Mouse (Mus musculus) embryonic facial prominence, embryonic 13.5 days (tissue): ENCODE results near the gene Cyp26b1. TPM values are rescaled to one million over a fixed set of nuclear protein-coding genes. Genes with fewer than 3 reads are reported as not detected.

Experiments used
- ATAC-seq: fragments of 200-750 bp; cut with Nextera tagmentation; 2 replicates; pipeline ENCODE4 v1.8.0; 2017; ENCODE audit warnings: low read depth; ENCODE audit not compliant: insufficient number of reproducible peaks, insufficient read depth, low FRiP score, low TSS enrichment
- H3K27ac ChIP-seq: fragments of 300-500 bp; sonication (generic); 2 replicates; pipeline ENCODE4 v1.5.1; 2015; ENCODE audit warnings: moderate library complexity, mild to moderate bottlenecking, inconsistent platforms
- H3K27me3 ChIP-seq: fragments of 300-500 bp; sonication (generic); 2 replicates; pipeline ENCODE4 v1.6.1; 2015; ENCODE audit warnings: mild to moderate bottlenecking, inconsistent platforms
- H3K36me3 ChIP-seq: fragments of 300-500 bp; sonication (generic); 2 replicates; pipeline ENCODE4 v1.6.1; 2015; ENCODE audit warnings: mild to moderate bottlenecking, inconsistent platforms
- H3K4me1 ChIP-seq: fragments of 300-500 bp; sonication (generic); 2 replicates; pipeline ENCODE4 v1.6.1; 2015; ENCODE audit warnings: inconsistent platforms
- H3K4me2 ChIP-seq: fragments of 300-500 bp; sonication (generic); 2 replicates; pipeline ENCODE4 v1.6.1; 2015; ENCODE audit warnings: moderate library complexity, mild to moderate bottlenecking, inconsistent platforms
- H3K4me3 ChIP-seq: fragments of 300-500 bp; sonication (generic); 2 replicates; pipeline ENCODE4 v1.5.1; 2015; ENCODE audit warnings: mild to moderate bottlenecking, inconsistent platforms
- H3K9ac ChIP-seq: fragments of 300-500 bp; sonication (generic); 2 replicates; pipeline ENCODE4 v1.6.1; 2015; ENCODE audit warnings: mild to moderate bottlenecking, inconsistent platforms
- H3K9me3 ChIP-seq: fragments of 300-500 bp; sonication (generic); 2 replicates; pipeline ENCODE4 v1.6.1; 2016; ENCODE audit warnings: inconsistent platforms
- WGBS: fragments of 180-500 bp; shearing (Covaris S2); methylation state at CpG from one replicate; pipeline ENCODE4 v1.1.7; 2015; ENCODE audit warnings: mixed read lengths; 5-methylcytosine and 5-hydroxymethylcytosine counted together
- polyA plus RNA-seq: library from polyadenylated mRNA; unstranded; fragments of >200 nt; fragmentation: Nextera tagmentation; extraction: Ambion mirVana; gene quantifications from 2 replicates; pipeline ENCODE4 v1.2.1, GENCODE M21; 2015

The Cyp26b1 gene
- polyA plus RNA-seq, 1 experiment from 2014 or later = 38.0 TPM

- ATAC-seq = no peak
- H3K4me1 ChIP-seq = peaks cover 87% of the 10 kb centered on the region
- no peak overlapping the region; the same call in 1 of the 2 replicates for H3K27ac ChIP-seq
- H3K4me2 ChIP-seq = no peak overlapping the region
- no peak overlapping the region for H3K9ac ChIP-seq
- peaks cover 78% of the 10 kb centered on the region for H3K36me3 ChIP-seq
- 10% methylated on average over 5 of the region's 5 CpGs for WGBS
- H3K27me3 ChIP-seq = peaks cover 35% of the 10 kb centered on the region
- no peaks in the 10 kb centered on the region for H3K9me3 ChIP-seq
- no peak overlapping the region for H3K4me3 ChIP-seq
Observed at GRCm38 (mm10) chr6:84578928-84579327, 14.8 kb downstream of the Cyp26b1 start.

- peaks cover 87% of the 10 kb centered on the region for H3K4me1 ChIP-seq
- 37% methylated on average over 4 of the region's 4 CpGs for WGBS
- H3K36me3 ChIP-seq = peaks cover 83% of the 10 kb centered on the region
- H3K9me3 ChIP-seq = no peaks in the 10 kb centered on the region
- no peak overlapping the region for H3K9ac ChIP-seq
- H3K4me3 ChIP-seq = no peak overlapping the region
- peaks cover 25% of the 10 kb centered on the region for H3K27me3 ChIP-seq
- ATAC-seq = no peak
- H3K4me2 ChIP-seq = no peak overlapping the region
- H3K27ac ChIP-seq = peak overlapping the region; percentile 28; the same call in 1 of the 2 replicates
Observed at GRCm38 (mm10) chr6:84577898-84578297, 15.8 kb downstream of the Cyp26b1 start.

GRCm38 (mm10) chr6:84573905-84574660 lies 19.6 kb downstream of the Cyp26b1 start:
- H3K4me1 ChIP-seq = peaks cover 63% of the 10 kb centered on the region
- H3K36me3 ChIP-seq = peaks cover 66% of the 10 kb centered on the region

GRCm38 (mm10) chr6:84570039-84570438 lies 23.7 kb downstream of the Cyp26b1 start:
- no peak for ATAC-seq
- Histone ChIP-seq H3K9ac (peak overlapping the region; percentile 53; the same call in 1 of the 2 replicates), H3K27me3 (no peaks in the 10 kb centered on the region), H3K4me3 (no peak overlapping the region), H3K9me3 (no peaks in the 10 kb centered on the region), H3K4me1 (peaks cover 52% of the 10 kb centered on the region), H3K27ac (peak overlapping the region; percentile 60; the same call in 1 of the 2 replicates), H3K4me2 (no peak overlapping the region), H3K36me3 (peaks cover 31% of the 10 kb centered on the region)
- WGBS = 38% methylated on average over 3 of the region's 3 CpGs

More at GRCm38 (mm10) chr6:84573905-84574660, 19.6 kb downstream of the Cyp26b1 start:
- H3K27ac ChIP-seq = peak overlapping the region; percentile 60
- ATAC-seq = no peak
- 41% methylated on average over 25 of the region's 25 CpGs for WGBS
- H3K9ac ChIP-seq = no peak overlapping the region
- H3K4me3 ChIP-seq = peak overlapping the region; percentile 4; the same call in 1 of the 2 replicates
- H3K27me3 ChIP-seq = peaks cover 4% of the 10 kb centered on the region
- no peaks in the 10 kb centered on the region for H3K9me3 ChIP-seq
- H3K4me2 ChIP-seq = peak overlapping the region; percentile 34

- no peaks in the 10 kb centered on the region for H3K27me3 ChIP-seq
- no peak overlapping the region for H3K4me2 ChIP-seq
- peaks cover 47% of the 10 kb centered on the region for H3K4me1 ChIP-seq
- no peak overlapping the region for H3K9ac ChIP-seq
- peaks cover 27% of the 10 kb centered on the region for H3K36me3 ChIP-seq
- no peak overlapping the region for H3K4me3 ChIP-seq
- H3K9me3 ChIP-seq = no peaks in the 10 kb centered on the region
- peak overlapping the region; percentile 60; the same call in 1 of the 2 replicates for H3K27ac ChIP-seq
- ATAC-seq = no peak
Observed at GRCm38 (mm10) chr6:84569590-84569989, 24.1 kb downstream of the Cyp26b1 start.

- no peak overlapping the region for H3K4me2 ChIP-seq
- peaks cover 40% of the 10 kb centered on the region for H3K4me1 ChIP-seq
- H3K27me3 ChIP-seq = no peaks in the 10 kb centered on the region
- ATAC-seq = no peak
- H3K27ac ChIP-seq = no peak overlapping the region
- peaks cover 19% of the 10 kb centered on the region for H3K36me3 ChIP-seq
- H3K9me3 ChIP-seq = no peaks in the 10 kb centered on the region
- no peak overlapping the region for H3K9ac ChIP-seq
- no peak overlapping the region for H3K4me3 ChIP-seq
- 67% methylated on average over 6 of the region's 6 CpGs for WGBS
Observed at GRCm38 (mm10) chr6:84568880-84569279, 24.8 kb downstream of the Cyp26b1 start.

- Histone ChIP-seq H3K4me2 (no peak overlapping the region), H3K9me3 (no peaks in the 10 kb centered on the region), H3K4me1 (peaks cover 30% of the 10 kb centered on the region), H3K4me3 (no peak overlapping the region), H3K27ac (no peak overlapping the region), H3K9ac (no peak overlapping the region), H3K27me3 (peaks cover 3% of the 10 kb centered on the region; the same call in 1 of the 2 replicates), H3K36me3 (peaks cover 8% of the 10 kb centered on the region)
- ATAC-seq = no peak
- 60% methylated on average over 4 of the region's 4 CpGs for WGBS
Observed at GRCm38 (mm10) chr6:84567696-84568095, 26.0 kb downstream of the Cyp26b1 start.

GRCm38 (mm10) chr6:84566825-84567224 lies 26.9 kb downstream of the Cyp26b1 start:
- Histone ChIP-seq H3K9ac (no peak overlapping the region), H3K9me3 (no peaks in the 10 kb centered on the region), H3K4me3 (no peak overlapping the region), H3K36me3 (0 out of 2 replicates have a peak, but pooled peaks cover under 1% of the 10 kb centered on the region), H3K4me1 (peaks cover 30% of the 10 kb centered on the region), H3K27ac (no peak overlapping the region), H3K27me3 (peaks cover 4% of the 10 kb centered on the region; the same call in 1 of the 2 replicates), H3K4me2 (no peak overlapping the region)
- ATAC-seq = no peak
- 60% methylated on average over 2 of the region's 2 CpGs for WGBS

- H3K27ac ChIP-seq = no peak overlapping the region
Observed at GRCm38 (mm10) chr6:84565245-84565644, 28.5 kb downstream of the Cyp26b1 start.

GRCm38 (mm10) chr6:84562948-84563347 lies 30.8 kb downstream of the Cyp26b1 start:
- H3K4me2 ChIP-seq = no peak overlapping the region
- H3K4me1 ChIP-seq = 0 out of 2 replicates have a peak, but pooled peaks cover 10% of the 10 kb centered on the region
- no peak overlapping the region for H3K9ac ChIP-seq
- 34% methylated on average over 4 of the region's 4 CpGs for WGBS
- H3K36me3 ChIP-seq = no peaks in the 10 kb centered on the region
- H3K27me3 ChIP-seq = peaks cover 4% of the 10 kb centered on the region; the same call in 1 of the 2 replicates
- H3K9me3 ChIP-seq = no peaks in the 10 kb centered on the region
- ATAC-seq = no peak
- no peak overlapping the region for H3K4me3 ChIP-seq
- H3K27ac ChIP-seq = no peak overlapping the region

More at GRCm38 (mm10) chr6:84565245-84565644, 28.5 kb downstream of the Cyp26b1 start:
- no peak overlapping the region for H3K4me2 ChIP-seq
- 62% methylated on average over 5 of the region's 5 CpGs for WGBS
- no peak overlapping the region for H3K9ac ChIP-seq
- H3K36me3 ChIP-seq = no peaks in the 10 kb centered on the region
- no peaks in the 10 kb centered on the region for H3K9me3 ChIP-seq
- H3K27me3 ChIP-seq = peaks cover 4% of the 10 kb centered on the region; the same call in 1 of the 2 replicates
- no peak for ATAC-seq
- peaks cover 27% of the 10 kb centered on the region for H3K4me1 ChIP-seq
- no peak overlapping the region for H3K4me3 ChIP-seq

GRCm38 (mm10) chr6:84561171-84561570 lies 32.5 kb downstream of the Cyp26b1 start:
- H3K9ac ChIP-seq = no peak overlapping the region
- no peaks in the 10 kb centered on the region for H3K36me3 ChIP-seq
- peaks cover 4% of the 10 kb centered on the region; the same call in 1 of the 2 replicates for H3K27me3 ChIP-seq
- WGBS = 70% methylated on average over 1 of the region's 1 CpGs
- H3K4me2 ChIP-seq = no peak overlapping the region
- no peaks in the 10 kb centered on the region for H3K9me3 ChIP-seq
- no peak overlapping the region for H3K4me3 ChIP-seq
- no peak for ATAC-seq
- H3K27ac ChIP-seq = no peak overlapping the region
- 0 out of 2 replicates have a peak, but pooled peaks cover 3% of the 10 kb centered on the region for H3K4me1 ChIP-seq
